In genomic region chr9:118877365-118878008, GRCm38 (mm10) we compare ENCODE assay signal across 10 mouse cellular contexts. TPM values are rescaled to one million over a fixed set of nuclear protein-coding genes. Genes with fewer than 3 reads are reported as not detected.
DNase-seq lines count a peak whose midpoint lies in the region; ATAC-seq and TF ChIP-seq lines count a peak whose summit lies in the region.
"Had no signal": no experiment of that assay in that cellular context is flagged by ENCODE, and none has a peak within 500 bp of the region (broad histone marks: within the 10 kb centered on the region; RNA-seq: fewer than 3 reads in every experiment).

No protein-coding gene starts in this region.

- H3K9ac ChIP-seq in embryonic facial prominence, embryonic 14.5 days (ENCODE audit: low read depth, low read length): no peak overlapping the region
- H3K9ac ChIP-seq in heart, postnatal 0 days (replicated peaks; ENCODE audit: low read depth, low read length): no peak overlapping the region

- peak; percentile 20 for DNase-seq in gastrocnemius, postnatal 25 days
- DNase-seq in gastrocnemius, postnatal 4 days (ENCODE audit: low spot score in 2 of 2): no peak
- DNase-seq in embryonic facial prominence, embryonic 14.5 days (ENCODE audit: low spot score): peak; percentile 54
- DNase-seq in heart, postnatal 0 days (ENCODE audit: low spot score): peak; percentile 42
- DNase-seq in lung, postnatal 25 days (ENCODE audit: low spot score): peak; percentile 73
- no peak for DNase-seq in thymus, postnatal 10 days (ENCODE audit: low spot score in 2 of 2)
- DNase-seq in frontal cortex, postnatal 25 days (ENCODE audit: low spot score in 2 of 2): no peak
- DNase-seq: cerebellum, postnatal 25 days; left cerebral cortex, postnatal 4 days had no signal

- no peak overlapping the region for H3K4me3 ChIP-seq in embryonic facial prominence, embryonic 14.5 days (ENCODE audit: low read depth, low read length)
- H3K4me3 ChIP-seq in heart, postnatal 0 days (ENCODE audit: low read depth, low read length): no peak overlapping the region

- peaks cover 25% of the 10 kb centered on the region for H3K4me1 ChIP-seq in embryonic facial prominence, embryonic 14.5 days (ENCODE audit: control insufficient read depth, insufficient read depth, low read length)
- H3K4me1 ChIP-seq in heart, postnatal 0 days (ENCODE audit: control insufficient read depth, insufficient read depth): peaks cover 19% of the 10 kb centered on the region

- H3K36me3 ChIP-seq in embryonic facial prominence, embryonic 14.5 days (ENCODE audit: control insufficient read depth, insufficient read depth, low read length): peaks cover 6% of the 10 kb centered on the region; the same call in 1 of the 2 replicates
- peaks cover under 1% of the 10 kb centered on the region; the same call in 1 of the 2 replicates for H3K36me3 ChIP-seq in heart, postnatal 0 days (replicated peaks; ENCODE audit: control insufficient read depth, insufficient read depth, low read length)

- 64% methylated on average over 7 of the region's 7 CpGs for WGBS in embryonic facial prominence, embryonic 14.5 days
- WGBS in heart, postnatal 0 days: 38% methylated on average over 7 of the region's 7 CpGs

- no peak for ATAC-seq in embryonic facial prominence, embryonic 14.5 days (ENCODE audit: low read depth)
- peak; percentile 58; the same call in 1 of the 2 replicates for ATAC-seq in heart, postnatal 0 days (ENCODE audit: insufficient read depth, low read depth)
- no peak for ATAC-seq in erythroid progenitor cell, adult 5-6 weeks (replicated peaks; ENCODE audit: low FRiP score, poor library complexity, severe bottlenecking)

- no peak overlapping the region for H3K4me2 ChIP-seq in embryonic facial prominence, embryonic 14.5 days (ENCODE audit: low read depth, low read length)
- H3K4me2 ChIP-seq in heart, postnatal 0 days (ENCODE audit: low read depth, low read length): no peak overlapping the region

- no peak for TF ChIP-seq EP300 in heart, postnatal 0 days (IDR thresholded peaks at IDR 0.05; ENCODE audit: low read depth)

- no peaks in the 10 kb centered on the region for H3K27me3 ChIP-seq in embryonic facial prominence, embryonic 14.5 days (replicated peaks; ENCODE audit: control insufficient read depth, insufficient read depth, low read length)
- no peaks in the 10 kb centered on the region for H3K27me3 ChIP-seq in heart, postnatal 0 days (ENCODE audit: control insufficient read depth, insufficient read depth, low read length)

- peak overlapping the region; percentile 56 for H3K27ac ChIP-seq in embryonic facial prominence, embryonic 14.5 days (replicated peaks; ENCODE audit: low read depth, low read length)
- H3K27ac ChIP-seq in heart, postnatal 0 days (ENCODE audit: low read depth): peak overlapping the region; percentile 44

- 0 out of 2 replicates have a peak, but pooled peaks cover 3% of the 10 kb centered on the region for H3K9me3 ChIP-seq in embryonic facial prominence, embryonic 14.5 days (ENCODE audit: control insufficient read depth, low read length)
- no peaks in the 10 kb centered on the region for H3K9me3 ChIP-seq in heart, postnatal 0 days (replicated peaks; ENCODE audit: control insufficient read depth, low read length)

- TF ChIP-seq CTCF in heart, postnatal 0 days (IDR thresholded peaks at IDR 0.05; ENCODE audit: low read depth): no peak

RNA-seq across cellular contexts. Expression of gene Ctdspl, which starts 48.8 kb away (rescaled TPM):
- 1 to 10 TPM; 5.5 to 8.6 TPM for total RNA-seq in gastrocnemius, postnatal 25 days (2021)
- 10 to 100 TPM; 21.0 TPM for total RNA-seq in gastrocnemius, postnatal 4 days (2021)
- polyA plus RNA-seq in embryonic facial prominence, embryonic 14.5 days (2014; fragmentation: Nextera tagmentation; extraction: Ambion mirVana): 17.7 and 17.8 TPM in 2 replicates
- total RNA-seq in heart, postnatal 0 days (2014; rRNA removed; ENCODE audit: low replicate concordance): 12.6 and 33.7 TPM in 2 replicates
- 4.3 TPM in 2 replicates for polyA plus RNA-seq in heart, postnatal 0 days (2015; fragmentation: Nextera tagmentation; extraction: Ambion mirVana)
- 0.72 and 4.2 TPM in 2 replicates for total RNA-seq in erythroid progenitor cell, adult 5-6 weeks (2015; ENCODE audit: low replicate concordance)
- 0.38 and 2.2 TPM in 2 replicates for total RNA-seq in erythroid progenitor cell, adult 5-6 weeks (2017; ENCODE audit: low replicate concordance)

Comparison
In these comparisons a context has a peak if more than half of its experiments do, and no peak if none do; other contexts are left out.
1. DNase-seq: peak in gastrocnemius, postnatal 25 days (single experiment), embryonic facial prominence, embryonic 14.5 days (single experiment), heart, postnatal 0 days (single experiment) and lung, postnatal 25 days (single experiment); none in gastrocnemius, postnatal 4 days (0 of 2), thymus, postnatal 10 days (0 of 2) and frontal cortex, postnatal 25 days (0 of 2).